Mouse (Mus musculus) cerebral cortex, adult 2 months (tissue): Measurements from ENCODE around the gene Rab37.

Experiments used
- WGBS: fragments of 180-500 bp; shearing (Covaris S2); methylation state at CpG from one replicate; pipeline ENCODE4 v1.1.7; 2018; 5-methylcytosine and 5-hydroxymethylcytosine counted together

Rab37 gene

DNA sequence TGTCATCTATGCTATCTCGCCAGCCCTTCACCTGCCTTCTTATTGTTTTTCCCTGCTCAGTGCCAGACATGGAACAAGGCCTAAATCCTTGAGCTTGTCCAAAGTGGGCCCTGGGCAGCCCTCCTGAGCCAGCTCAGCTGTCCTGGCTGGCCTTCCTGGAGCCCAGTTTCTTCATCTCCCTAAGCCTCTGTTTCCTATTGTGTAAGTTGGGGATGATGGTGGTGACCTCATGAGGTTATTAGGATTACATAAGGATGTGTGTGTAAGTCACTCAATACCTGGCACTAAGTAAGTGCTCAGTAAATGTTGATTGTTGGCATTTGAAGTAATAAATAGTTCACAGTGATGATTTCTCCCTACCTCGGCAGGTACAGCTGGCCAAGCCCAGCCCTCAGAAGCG is 75.5 kb downstream of the Rab37 start:
- 81% methylated on average over 3 of the region's 3 CpGs for WGBS

DNA sequence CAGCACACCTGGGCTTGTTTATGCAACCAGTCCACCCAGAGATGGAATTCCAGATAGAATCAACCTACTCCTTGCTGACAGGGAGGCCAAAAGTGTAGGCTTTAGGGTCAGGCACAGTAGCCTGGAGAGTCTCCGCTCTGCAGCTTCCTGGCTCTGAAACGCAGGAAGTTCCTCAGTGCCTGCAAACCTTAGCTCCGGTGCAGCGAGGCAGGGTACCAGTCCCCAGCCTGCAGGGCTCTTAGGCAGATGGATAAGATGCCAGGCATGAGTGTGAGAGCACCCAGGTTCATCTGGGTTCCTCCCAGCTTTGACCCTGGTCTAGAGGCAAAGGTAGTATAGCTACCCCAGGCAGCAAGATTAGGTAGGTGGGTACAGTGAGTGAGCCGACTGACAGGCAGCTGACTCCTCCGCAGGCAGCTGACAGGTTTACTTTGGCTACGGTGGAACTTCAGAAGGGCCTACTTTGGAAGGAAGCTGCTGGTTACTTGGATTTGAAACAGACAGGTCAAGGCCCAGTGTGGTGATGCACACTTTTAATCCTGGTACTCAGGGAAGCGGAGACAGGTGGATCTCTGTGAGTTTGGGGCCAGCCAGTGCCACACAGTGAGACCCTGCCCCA is 76.5 kb downstream of the Rab37 start:
- WGBS, result 72% methylated on average over 8 of the region's 8 CpGs

- 85% methylated on average over 4 of the region's 4 CpGs for WGBS
These were observed 78.2 kb downstream of the Rab37 start for GRCm38 (mm10) chr11:115169430-115169829.

GRCm38 (mm10) chr11:115171125-115171524 is 79.9 kb downstream of the Rab37 start:
- WGBS, result 65% methylated on average over 8 of the region's 8 CpGs

DNA sequence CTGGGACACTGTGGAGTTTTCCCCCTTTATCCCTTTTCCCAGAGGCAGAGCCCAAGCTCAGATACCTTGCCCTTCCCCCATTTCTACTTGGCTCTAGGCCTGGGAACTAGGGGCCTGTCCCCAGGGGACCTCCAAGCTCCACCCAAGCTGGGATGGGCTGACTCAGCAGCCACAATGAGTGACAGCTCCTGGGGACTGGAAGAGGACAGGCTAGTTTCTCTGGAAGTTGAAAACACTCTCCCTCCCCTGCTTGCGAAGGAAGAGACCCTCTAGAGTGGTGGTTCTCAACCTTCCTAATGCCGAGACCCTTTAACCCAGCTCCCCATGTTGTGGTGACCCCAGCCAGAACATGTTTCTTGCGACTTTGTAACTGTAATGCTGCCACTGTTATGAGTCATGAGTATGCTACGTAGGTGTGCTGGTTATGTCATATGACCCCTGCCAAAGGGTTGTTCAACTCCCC is 81.6 kb downstream of the Rab37 start:
- 63% methylated on average over 4 of the region's 4 CpGs for WGBS

DNA sequence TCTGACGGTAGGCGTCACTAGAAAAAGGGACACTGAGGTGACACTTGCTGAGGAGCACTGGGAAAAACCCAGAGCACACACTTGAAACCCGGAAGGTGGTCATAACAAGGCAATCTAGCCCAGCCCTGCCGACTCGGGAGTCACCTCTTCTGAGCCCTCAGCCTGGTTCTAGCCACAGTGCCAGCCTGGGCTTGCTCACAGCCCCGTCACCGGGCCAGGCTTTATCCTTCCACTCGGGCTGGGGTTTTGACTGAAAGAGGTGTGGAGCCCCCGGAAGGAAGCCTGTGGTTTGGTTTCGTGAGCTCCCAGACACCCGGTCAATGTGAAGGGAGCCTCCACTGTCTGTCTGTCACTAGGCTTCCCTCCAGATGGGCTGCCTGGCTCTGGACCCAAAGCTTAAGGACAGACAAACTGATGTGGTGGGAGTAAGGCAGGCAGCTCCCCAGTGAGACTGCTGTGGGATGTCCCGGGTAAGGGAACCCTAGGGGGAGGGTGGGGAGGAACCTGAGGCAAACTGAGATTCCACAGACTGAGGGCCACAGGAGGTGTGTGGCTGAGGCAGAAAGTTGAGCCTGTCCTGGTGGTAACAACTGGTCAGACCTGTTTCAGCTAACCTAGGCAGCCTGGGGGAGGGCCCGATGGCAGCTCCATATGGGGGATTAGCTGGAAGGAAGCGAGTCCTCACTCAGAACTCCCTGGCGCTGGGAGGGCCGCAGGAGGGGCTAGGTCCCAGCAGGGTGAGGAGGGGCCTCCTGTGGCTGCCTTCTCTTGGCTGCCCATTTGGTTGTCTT is 82.5 kb downstream of the Rab37 start:
- WGBS, result 41% methylated on average over 16 of the region's 16 CpGs

DNA sequence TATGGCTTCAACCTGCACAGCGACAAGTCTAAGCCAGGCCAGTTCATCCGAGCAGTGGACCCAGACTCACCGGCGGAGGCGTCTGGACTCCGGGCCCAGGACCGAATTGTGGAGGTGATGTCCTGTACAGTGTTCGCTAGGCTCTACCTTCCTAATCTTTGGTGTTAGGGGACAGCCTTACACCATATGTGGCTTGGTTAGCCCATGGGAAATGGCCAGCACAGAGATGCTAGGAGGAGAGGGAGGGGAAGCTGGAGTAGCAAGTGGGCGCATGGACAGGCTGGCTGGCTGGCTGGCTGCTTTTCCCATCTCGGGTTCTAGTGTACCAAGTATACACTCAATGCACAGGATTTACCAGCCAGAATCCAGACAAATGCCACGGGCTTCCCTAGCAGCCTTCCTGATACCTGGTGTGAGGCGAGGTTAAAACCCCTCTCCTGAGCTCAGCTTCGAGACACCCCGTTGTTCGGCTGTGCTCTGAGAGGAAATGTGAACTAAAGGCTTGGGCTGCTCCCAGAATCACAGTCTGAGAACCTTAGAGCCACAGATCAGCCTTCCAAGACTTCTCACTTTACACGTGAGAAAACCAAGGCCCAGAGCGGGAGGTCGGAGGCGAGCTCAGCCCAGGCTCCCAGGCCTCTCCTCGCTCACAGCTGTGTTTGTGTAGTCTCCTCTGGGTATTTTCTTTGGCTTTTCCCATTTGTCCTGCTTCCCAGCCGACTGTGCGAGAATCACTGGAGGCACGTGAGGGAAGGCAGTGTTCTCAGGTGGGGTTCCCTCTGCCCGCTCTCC is 85.4 kb downstream of the Rab37 start:
- 76% methylated on average over 24 of the region's 24 CpGs for WGBS

DNA sequence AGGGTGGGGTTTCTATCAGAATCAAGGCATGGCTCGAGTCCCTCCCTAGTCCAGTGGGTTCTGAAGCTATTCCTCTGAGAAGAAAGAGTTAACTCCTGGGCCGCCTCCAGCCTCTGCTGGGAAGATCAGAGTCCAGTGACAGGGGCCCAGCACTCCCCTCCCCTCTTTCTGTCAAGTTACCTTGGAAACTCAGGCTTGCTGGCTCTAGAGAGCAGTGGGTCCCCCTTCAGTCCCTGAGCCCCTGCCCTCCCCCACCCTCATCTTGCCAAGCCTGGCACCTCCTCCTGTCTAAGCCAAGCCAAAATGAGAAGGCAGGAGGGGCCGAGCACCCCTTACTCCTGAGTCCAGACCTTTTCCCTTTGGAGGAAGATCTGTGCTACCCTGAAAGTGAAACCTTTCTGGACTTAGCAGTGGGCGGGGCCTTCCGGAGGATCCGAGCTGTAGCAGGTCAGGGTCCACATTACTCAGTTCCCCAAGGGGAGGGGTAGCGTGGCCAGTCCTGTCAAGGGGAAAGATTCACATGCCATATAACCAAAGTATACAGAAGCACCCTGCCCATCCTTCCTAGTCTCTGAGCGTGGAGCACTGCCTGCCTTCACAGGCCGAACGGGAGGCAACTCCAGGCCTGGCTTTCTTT is 86.4 kb downstream of the Rab37 start:
- 66% methylated on average over 10 of the region's 10 CpGs for WGBS

DNA sequence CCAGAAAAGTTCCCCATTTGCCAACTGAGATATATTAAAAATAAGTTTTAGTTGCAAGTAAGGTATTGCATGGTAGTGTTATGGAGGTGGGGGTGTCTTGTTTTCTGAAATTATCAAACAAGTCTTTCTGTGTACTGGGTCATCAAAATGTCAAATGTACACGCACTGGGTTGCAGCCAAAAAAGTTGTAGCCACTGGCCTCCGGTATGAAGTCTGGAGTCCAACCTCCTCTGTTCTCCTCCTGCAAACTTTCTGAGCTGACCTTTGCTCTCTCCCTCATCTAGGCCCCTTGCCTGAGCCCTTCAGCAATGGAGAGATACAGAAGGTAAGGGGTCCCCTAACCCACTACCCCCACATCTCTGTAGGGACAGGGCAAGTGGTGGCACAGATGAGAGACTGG is 87.5 kb downstream of the Rab37 start:
- 77% methylated on average over 2 of the region's 2 CpGs for WGBS

- 40% methylated on average over 6 of the region's 6 CpGs for WGBS
These were observed 88.0 kb downstream of the Rab37 start for GRCm38 (mm10) chr11:115179191-115179590.

- 80% methylated on average over 6 of the region's 6 CpGs for WGBS
These were observed 88.7 kb downstream of the Rab37 start for GRCm38 (mm10) chr11:115179881-115180280.

DNA sequence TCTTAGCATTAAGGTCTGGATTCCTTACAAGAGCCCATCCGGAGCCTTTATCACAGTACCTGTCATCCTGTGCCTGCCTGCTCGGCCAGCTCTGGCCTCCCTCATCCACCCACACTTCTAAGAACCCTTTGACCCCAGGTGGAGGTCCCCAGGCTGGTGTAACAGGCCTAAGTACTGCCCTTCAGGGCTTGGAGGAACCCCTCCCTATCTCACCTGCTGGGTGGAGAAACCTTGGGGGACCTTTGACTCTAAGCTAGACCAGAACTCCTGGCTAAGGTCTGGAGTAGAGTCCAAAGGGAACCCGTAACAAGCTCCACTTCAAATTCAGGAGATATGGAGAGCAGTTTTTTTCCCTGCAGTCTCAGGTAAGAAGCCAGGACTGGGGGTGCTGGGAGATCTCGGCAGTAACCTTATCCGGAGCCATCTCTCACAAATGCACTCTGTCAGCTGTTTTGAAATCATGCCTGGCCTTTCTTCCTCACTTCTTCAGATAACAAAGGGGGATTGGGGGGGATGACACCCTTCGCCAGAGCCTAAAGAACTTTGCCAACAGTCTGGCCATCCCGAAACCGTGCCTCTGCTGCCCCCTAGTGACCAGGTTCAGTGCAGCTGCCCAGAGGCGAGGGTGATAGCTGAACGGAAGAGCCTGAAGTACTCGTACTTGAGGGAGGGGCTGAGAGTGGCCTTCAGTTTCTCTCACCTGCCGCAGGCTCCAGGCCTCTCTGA is 90.8 kb downstream of the Rab37 start:
- WGBS, result 34% methylated on average over 12 of the region's 12 CpGs

GRCm38 (mm10) chr11:115184973-115185372 is 93.7 kb downstream of the Rab37 start:
- WGBS, result 49% methylated on average over 4 of the region's 4 CpGs

DNA sequence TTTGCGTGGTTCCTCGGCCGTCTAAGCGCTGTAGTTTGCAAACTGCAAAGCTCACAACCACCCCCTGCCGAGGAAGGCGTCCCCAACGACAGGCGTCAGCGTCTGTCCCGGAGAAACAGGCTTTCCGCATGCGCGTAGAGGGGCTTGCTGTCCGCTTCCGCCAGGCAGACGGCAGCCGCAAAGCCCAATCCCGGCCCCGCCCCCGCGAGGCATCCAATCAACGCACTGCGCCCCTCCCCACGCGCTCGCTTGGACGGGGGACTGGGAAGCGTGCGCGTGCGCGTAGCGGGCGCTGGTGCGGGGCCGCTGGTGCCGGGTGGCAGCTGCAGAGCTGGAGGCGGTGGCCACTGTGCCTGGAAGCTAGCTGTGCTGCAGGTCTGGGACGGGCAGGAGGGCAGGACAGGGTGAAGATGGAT is 96.0 kb downstream of the Rab37 start, which contains the start of gene Tmem104:
Gene Tmem104, plus strand, starts transcription at position 264 of the 416 bp plus-strand sequence.
- WGBS, result under 1% methylated on average over 39 of the region's 39 CpGs

- WGBS, result 10% methylated on average over 12 of the region's 12 CpGs
These were observed 96.5 kb downstream of the Rab37 start, which contains the start of gene Nat9 for GRCm38 (mm10) chr11:115187693-115188092. Gene Nat9 (minus strand): TSS chr11:115187859.

DNA sequence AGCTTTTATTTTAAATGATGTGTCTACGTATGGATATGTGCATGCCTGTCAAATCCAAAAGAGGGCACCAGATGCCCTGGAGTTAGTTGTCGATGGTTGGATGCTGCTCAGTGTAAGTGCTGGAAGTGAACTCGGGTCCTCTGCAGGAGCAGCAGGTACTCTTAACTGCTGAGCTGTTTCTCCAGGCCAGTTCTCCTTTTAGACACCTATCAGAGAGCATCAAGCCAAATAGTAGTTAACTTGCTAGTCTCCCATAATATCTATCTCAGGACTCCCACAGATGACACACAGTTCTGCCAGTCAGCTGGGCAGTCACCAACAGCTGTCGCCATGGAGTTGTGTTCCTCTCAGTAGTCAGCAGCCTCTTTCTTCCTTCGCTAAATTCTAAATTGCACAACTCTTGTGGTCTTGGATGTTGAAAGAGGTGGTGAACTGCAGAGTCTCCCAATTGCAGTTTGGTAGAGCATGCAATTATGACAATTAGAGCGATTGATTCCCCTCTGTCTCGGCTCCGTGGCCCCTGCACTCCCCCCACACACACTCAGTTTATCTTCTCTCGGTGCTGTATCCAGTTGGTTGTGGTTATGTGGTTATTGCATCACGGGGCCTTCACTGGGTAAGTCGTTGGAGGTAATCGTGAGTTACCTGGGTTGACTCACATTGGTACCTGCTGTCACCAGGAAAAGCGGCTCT is 97.5 kb downstream of the Rab37 start:
- 81% methylated on average over 13 of the region's 13 CpGs for WGBS

DNA sequence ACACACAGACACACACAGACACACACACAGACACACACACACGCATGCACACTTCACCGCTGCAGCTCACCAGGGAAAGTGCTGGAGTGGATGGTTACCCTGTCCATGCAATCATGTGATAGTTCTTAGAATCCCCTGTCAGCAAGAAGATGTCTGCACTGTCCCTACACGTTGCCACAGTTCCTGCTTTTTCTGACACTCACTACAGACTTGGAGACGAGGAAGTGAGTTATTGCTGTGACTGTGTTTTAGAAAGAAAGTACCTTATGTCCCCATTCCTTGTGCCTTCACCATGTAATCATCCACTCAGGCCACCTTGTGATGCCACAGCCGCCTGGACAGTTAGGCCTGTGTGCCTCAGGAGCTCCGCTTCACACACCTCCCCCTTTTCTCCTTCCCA is 98.1 kb downstream of the Rab37 start:
- 87% methylated on average over 6 of the region's 6 CpGs for WGBS

DNA sequence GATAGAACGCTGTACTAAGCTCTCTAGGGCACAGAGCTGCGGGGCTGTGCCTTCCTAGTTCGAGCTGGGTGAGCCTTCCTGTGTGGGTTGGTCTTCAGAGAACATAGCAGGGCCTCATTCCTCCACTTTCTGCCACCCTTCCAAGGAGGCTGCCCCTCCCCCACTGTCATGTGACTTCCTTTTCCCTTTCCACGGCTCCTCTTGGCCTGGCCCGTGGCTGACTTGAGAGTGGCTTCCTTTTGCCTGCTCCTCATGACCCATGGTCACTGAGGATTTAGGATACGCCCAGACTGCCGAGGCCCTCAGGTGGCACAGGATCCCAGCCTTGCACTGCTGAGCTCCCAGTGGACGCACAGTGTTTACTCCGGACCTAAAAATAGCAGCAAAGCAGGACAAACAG is 100.9 kb downstream of the Rab37 start:
- 64% methylated on average over 9 of the region's 9 CpGs for WGBS

GRCm38 (mm10) chr11:115194693-115195092 is 103.5 kb downstream of the Rab37 start:
- 95% methylated on average over 6 of the region's 6 CpGs for WGBS

GRCm38 (mm10) chr11:115195933-115196332 is 104.7 kb downstream of the Rab37 start:
- 92% methylated on average over 5 of the region's 5 CpGs for WGBS
